Mouse (Mus musculus): ENCODE results near the gene Timm29.

DNA sequence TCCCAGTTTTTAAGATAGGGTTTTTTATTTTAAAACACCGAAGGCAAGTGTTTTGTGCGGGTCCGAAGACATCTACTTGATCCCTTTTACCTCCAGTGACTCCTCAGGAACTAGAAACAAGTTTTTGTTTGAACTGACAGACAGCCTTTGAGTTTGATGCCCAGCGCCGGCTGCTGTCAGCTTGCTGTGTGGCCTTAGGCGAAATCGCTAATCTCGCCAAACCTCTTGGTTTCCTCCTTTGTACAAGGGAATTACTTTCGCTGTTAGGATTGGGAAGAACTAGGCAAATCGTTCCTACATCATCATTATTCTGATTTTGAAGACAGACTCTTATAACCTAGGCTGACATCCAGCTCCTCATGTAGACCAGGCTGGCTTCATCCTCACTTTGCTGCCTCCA is 24.5 kb downstream of the Timm29 start:
- no peak for TF ChIP-seq CTCF (IDR thresholded peaks at IDR 0.05; ENCODE audit: extremely low read depth, insufficient read length, insufficient replicate concordance, low read depth, low read length)
- TF ChIP-seq POLR2A (IDR thresholded peaks at IDR 0.05; ENCODE audit: low read depth, low read length): no peak

Data from small intestine, adult 2 months (tissue).